Comparison of ENCODE assay signal across 8 mouse cellular contexts in genomic region chr12:84148622-84149012, GRCm38 (mm10). TPM values are rescaled to one million over a fixed set of nuclear protein-coding genes. Genes with fewer than 3 reads are reported as not detected.
DNase-seq lines count a peak whose midpoint lies in the region; ATAC-seq and TF ChIP-seq lines count a peak whose summit lies in the region.

No protein-coding gene starts in this region.

- peak overlapping the region; percentile 63 for H3K4me3 ChIP-seq in cerebellum, adult 2 months (replicated peaks; ENCODE audit: insufficient read depth, low read depth, low read length)
- H3K4me3 ChIP-seq in neural tube, embryonic 11.5 days (ENCODE audit: low read depth, low read length): peak overlapping the region; percentile 58
- peak overlapping the region; percentile 52 for H3K4me3 ChIP-seq in limb, embryonic 15.5 days
- peak overlapping the region; percentile 48 for H3K4me3 ChIP-seq in stomach, embryonic 16.5 days (replicated peaks; ENCODE audit: low read length)

- ATAC-seq in neural tube, embryonic 11.5 days (ENCODE audit: insufficient read depth, low FRiP score, low TSS enrichment): peak; percentile 18; the same call in 1 of the 2 replicates
- no peak for ATAC-seq in limb, embryonic 15.5 days (ENCODE audit: insufficient number of reproducible peaks, low FRiP score, low TSS enrichment, low read depth)
- ATAC-seq in stomach, embryonic 16.5 days (ENCODE audit: insufficient read depth, low FRiP score): no peak
- ATAC-seq in activated CD4-positive, CD25-positive, alpha-beta regulatory T cell, adult 4 months: no peak

- no peak for TF ChIP-seq POLR2A in cerebellum, adult 2 months (IDR thresholded peaks at IDR 0.05; ENCODE audit: borderline replicate concordance, insufficient read depth, low read length)

- peaks cover 8% of the 10 kb centered on the region for H3K4me1 ChIP-seq in cerebellum, adult 2 months (ENCODE audit: control insufficient read depth, insufficient read depth, low read length)
- H3K4me1 ChIP-seq in neural tube, embryonic 11.5 days (ENCODE audit: control insufficient read depth, insufficient read depth, low read length): peaks cover 17% of the 10 kb centered on the region
- H3K4me1 ChIP-seq in limb, embryonic 15.5 days: peaks cover 21% of the 10 kb centered on the region
- H3K4me1 ChIP-seq in stomach, embryonic 16.5 days (ENCODE audit: control insufficient read depth, insufficient read depth, low read length): peaks cover 19% of the 10 kb centered on the region

- no peaks in the 10 kb centered on the region for H3K27me3 ChIP-seq in cerebellum, adult 2 months (ENCODE audit: control insufficient read depth, insufficient read depth, low read length)
- H3K27me3 ChIP-seq in neural tube, embryonic 11.5 days (ENCODE audit: control insufficient read depth, insufficient read depth, low read length): no peaks in the 10 kb centered on the region
- no peaks in the 10 kb centered on the region for H3K27me3 ChIP-seq in limb, embryonic 15.5 days
- H3K27me3 ChIP-seq in stomach, embryonic 16.5 days (ENCODE audit: control insufficient read depth, insufficient read depth, low read length): no peaks in the 10 kb centered on the region

- no peaks in the 10 kb centered on the region for H3K9me3 ChIP-seq in neural tube, embryonic 11.5 days (ENCODE audit: control insufficient read depth, low read length)
- no peaks in the 10 kb centered on the region for H3K9me3 ChIP-seq in limb, embryonic 15.5 days
- no peaks in the 10 kb centered on the region for H3K9me3 ChIP-seq in stomach, embryonic 16.5 days (replicated peaks; ENCODE audit: control insufficient read depth, low read length)

- WGBS in cerebellum, adult 2 months: 13% methylated on average over 10 of the region's 10 CpGs
- 16% methylated on average over 10 of the region's 10 CpGs for WGBS in neural tube, embryonic 11.5 days
- 17% methylated on average over 10 of the region's 10 CpGs for WGBS in limb, embryonic 15.5 days
- WGBS in stomach, embryonic 16.5 days: 14% methylated on average over 10 of the region's 10 CpGs

- H3K36me3 ChIP-seq in neural tube, embryonic 11.5 days (ENCODE audit: control insufficient read depth, insufficient read depth, low read length): peaks cover 2% of the 10 kb centered on the region; the same call in 1 of the 2 replicates
- H3K36me3 ChIP-seq in limb, embryonic 15.5 days: peaks cover 27% of the 10 kb centered on the region
- H3K36me3 ChIP-seq in stomach, embryonic 16.5 days (ENCODE audit: control insufficient read depth, insufficient read depth, low read length): 0 out of 2 replicates have a peak, but pooled peaks cover 6% of the 10 kb centered on the region

- no peak for TF ChIP-seq CTCF in cerebellum, adult 2 months (IDR thresholded peaks at IDR 0.05; ENCODE audit: borderline replicate concordance, insufficient read depth, low read depth, low read length)

- peak overlapping the region; percentile 90 for H3K4me2 ChIP-seq in neural tube, embryonic 11.5 days (ENCODE audit: low read depth)
- H3K4me2 ChIP-seq in limb, embryonic 15.5 days: peak overlapping the region; percentile 83
- H3K4me2 ChIP-seq in stomach, embryonic 16.5 days (ENCODE audit: low read depth, low read length): peak overlapping the region; percentile 67

- H3K9ac ChIP-seq in neural tube, embryonic 11.5 days (ENCODE audit: low read length): peak overlapping the region; percentile 60; the same call in 1 of the 2 replicates
- H3K9ac ChIP-seq in limb, embryonic 15.5 days: peak overlapping the region; percentile 37
- H3K9ac ChIP-seq in stomach, embryonic 16.5 days (ENCODE audit: low read length): peak overlapping the region; percentile 65

- no peak for DNase-seq in cerebellum, adult 2 months
- no peak for DNase-seq in cerebellum, postnatal 4 days (ENCODE audit: low spot score in 2 of 2)
- no peak for DNase-seq in neural tube, embryonic 11.5 days (ENCODE audit: low spot score)
- no peak for DNase-seq in neural tube, embryonic 10.5 days (ENCODE audit: extremely low spot score, low spot score)
- no peak for DNase-seq in layer of hippocampus, adult 11-12 months (ENCODE audit: low spot score)

- H3K27ac ChIP-seq in cerebellum, adult 2 months (ENCODE audit: insufficient read depth, low read length): no peak overlapping the region
- H3K27ac ChIP-seq in neural tube, embryonic 11.5 days (ENCODE audit: low read depth, low read length): no peak overlapping the region; the same call in 1 of the 2 replicates
- no peak overlapping the region; the same call in 1 of the 2 replicates for H3K27ac ChIP-seq in limb, embryonic 15.5 days
- no peak overlapping the region for H3K27ac ChIP-seq in stomach, embryonic 16.5 days (ENCODE audit: low read length)

RNA-seq across cellular contexts. Expression of gene Pnma1, which starts 0.3 kb away (rescaled TPM):
- polyA plus RNA-seq in cerebellum, adult 2 months (2012; rRNA removed): 0.68 and 0.84 TPM in 2 replicates
- 1.6 and 2.5 TPM in 2 replicates for polyA plus RNA-seq in neural tube, embryonic 11.5 days (2014; fragmentation: Nextera tagmentation; extraction: Ambion mirVana)
- 0.78 and 0.93 TPM in 2 replicates for polyA plus RNA-seq in limb, embryonic 15.5 days (2015; fragmentation: Nextera tagmentation; extraction: Ambion mirVana)
- 0.70 and 0.71 TPM in 2 replicates for polyA plus RNA-seq in stomach, embryonic 16.5 days (2015; fragmentation: Nextera tagmentation; extraction: Ambion mirVana)
- not detected for polyA plus RNA-seq in activated CD4-positive, CD25-positive, alpha-beta regulatory T cell, adult 4 months (2017; shearing (Covaris generic))

RNA-seq across cellular contexts. Expression of gene Dnal1, which starts 34.5 kb away (rescaled TPM):
- polyA plus RNA-seq in cerebellum, adult 2 months (2012; rRNA removed): 22.6 and 23.8 TPM in 2 replicates
- 5.5 and 6.2 TPM in 2 replicates for polyA plus RNA-seq in neural tube, embryonic 11.5 days (2014; fragmentation: Nextera tagmentation; extraction: Ambion mirVana)
- polyA plus RNA-seq in limb, embryonic 15.5 days (2015; fragmentation: Nextera tagmentation; extraction: Ambion mirVana): 5.9 and 6.3 TPM in 2 replicates
- polyA plus RNA-seq in stomach, embryonic 16.5 days (2015; fragmentation: Nextera tagmentation; extraction: Ambion mirVana): 2.8 and 3.4 TPM in 2 replicates
- polyA plus RNA-seq in activated CD4-positive, CD25-positive, alpha-beta regulatory T cell, adult 4 months (2017; shearing (Covaris generic)): under 1 TPM in 1 of 2 experiments, not detected in 1; 0.81 TPM

RNA-seq across cellular contexts. Expression of gene Acot6, which starts 48.2 kb away (rescaled TPM):
- polyA plus RNA-seq in cerebellum, adult 2 months (2012; rRNA removed): 5.5 and 6.6 TPM in 2 replicates
- 0.82 and 1.3 TPM in 2 replicates for polyA plus RNA-seq in neural tube, embryonic 11.5 days (2014; fragmentation: Nextera tagmentation; extraction: Ambion mirVana)
- polyA plus RNA-seq in limb, embryonic 15.5 days (2015; fragmentation: Nextera tagmentation; extraction: Ambion mirVana): 1.0 and 1.7 TPM in 2 replicates
- polyA plus RNA-seq in stomach, embryonic 16.5 days (2015; fragmentation: Nextera tagmentation; extraction: Ambion mirVana): 1.3 and 1.4 TPM in 2 replicates
- under 1 TPM; 0.61 to 0.89 TPM for polyA plus RNA-seq in activated CD4-positive, CD25-positive, alpha-beta regulatory T cell, adult 4 months (2017; shearing (Covaris generic))
